Mouse (Mus musculus) megakaryocyte, embryonic 14.5 days (primary cell): ENCODE data around the gene Eftud2. TPM values are rescaled to one million over a fixed set of nuclear protein-coding genes. Genes with fewer than 3 reads are reported as not detected.
A peak's percentile ranks its signal among the peaks of the same experiment; 100 is the strongest.

ENCODE experiments used
- H3K27me3 ChIP-seq: replicated peaks from 2 replicates; pipeline ENCODE3; 2012; ENCODE audit warnings: inconsistent platforms
- H3K36me3 ChIP-seq: replicated peaks from 2 replicates; pipeline ENCODE3; 2012; ENCODE audit warnings: low read length, inconsistent platforms, mixed read lengths
- H3K4me1 ChIP-seq: 2 replicates; pipeline ENCODE4 v1.6.1; 2012; ENCODE audit warnings: inconsistent platforms
- H3K4me3 ChIP-seq: replicated peaks from 2 replicates; pipeline ENCODE3; 2012; ENCODE audit warnings: moderate library complexity, mild to moderate bottlenecking, inconsistent platforms
- H3K9me3 ChIP-seq: 2 replicates; pipeline ENCODE4 v1.6.1; 2012; ENCODE audit warnings: inconsistent platforms
- FLI1 ChIP-seq: IDR thresholded peaks from 2 replicates; pipeline ENCODE4 v1.6.1; 2012; ENCODE audit warnings: low read length, inconsistent platforms, mixed read lengths
- GATA1 ChIP-seq: IDR thresholded peaks from 3 replicates; pipeline ENCODE4 v1.6.1; 2012; ENCODE audit warnings: mixed read lengths, low read length, inconsistent platforms, borderline replicate concordance
- polyA plus RNA-seq: library from polyadenylated mRNA; stranded (reverse); fragments of >175 nt; gene quantifications from 2 replicates; pipeline ENCODE4 v1.2.3, GENCODE M21; 2012; ENCODE audit warnings: low replicate concordance; ENCODE audit not compliant: insufficient read depth

Eftud2 gene
- polyA plus RNA-seq, 1 experiment = 87.1 TPM

GRCm38 (mm10) chr11:102881314-102882198 is 771 bp upstream of the Eftud2 start:
- Histone ChIP-seq H3K4me1 (peaks cover 29% of the 10 kb centered on the region), H3K36me3 (peaks cover 15% of the 10 kb centered on the region), H3K27me3 (peaks cover 38% of the 10 kb centered on the region), H3K4me3 (peak overlapping the region; percentile 92), H3K9me3 (no peaks in the 10 kb centered on the region)
- TF ChIP-seq GATA1 (no peak), FLI1 (no peak)

DNA sequence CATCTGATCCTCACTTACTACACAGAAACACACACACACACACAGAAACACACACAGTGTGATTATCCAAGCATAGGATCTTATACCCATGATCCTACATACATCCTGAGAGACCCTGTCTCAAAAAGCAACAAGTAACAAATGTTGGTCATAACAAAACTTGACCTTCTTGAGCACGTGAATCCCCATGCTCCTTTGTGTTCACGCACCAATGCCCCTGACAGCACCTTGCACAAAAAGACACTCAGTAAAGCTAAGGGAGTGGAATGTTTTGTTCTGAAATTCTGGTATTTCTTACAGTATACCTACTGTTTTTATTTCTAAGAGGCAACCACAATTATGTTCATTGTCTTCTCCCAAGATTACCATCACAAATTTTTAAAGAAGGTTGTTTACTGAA is 1.2 kb downstream of the Eftud2 start:
- no peaks in the 10 kb centered on the region for H3K9me3 ChIP-seq
- peak overlapping the region; percentile 92 for H3K4me3 ChIP-seq
- peaks cover 33% of the 10 kb centered on the region for H3K36me3 ChIP-seq
- TF ChIP-seq FLI1 (no peak), GATA1 (no peak)
- peaks cover 29% of the 10 kb centered on the region for H3K4me1 ChIP-seq
- H3K27me3 ChIP-seq = peaks cover 18% of the 10 kb centered on the region

DNA sequence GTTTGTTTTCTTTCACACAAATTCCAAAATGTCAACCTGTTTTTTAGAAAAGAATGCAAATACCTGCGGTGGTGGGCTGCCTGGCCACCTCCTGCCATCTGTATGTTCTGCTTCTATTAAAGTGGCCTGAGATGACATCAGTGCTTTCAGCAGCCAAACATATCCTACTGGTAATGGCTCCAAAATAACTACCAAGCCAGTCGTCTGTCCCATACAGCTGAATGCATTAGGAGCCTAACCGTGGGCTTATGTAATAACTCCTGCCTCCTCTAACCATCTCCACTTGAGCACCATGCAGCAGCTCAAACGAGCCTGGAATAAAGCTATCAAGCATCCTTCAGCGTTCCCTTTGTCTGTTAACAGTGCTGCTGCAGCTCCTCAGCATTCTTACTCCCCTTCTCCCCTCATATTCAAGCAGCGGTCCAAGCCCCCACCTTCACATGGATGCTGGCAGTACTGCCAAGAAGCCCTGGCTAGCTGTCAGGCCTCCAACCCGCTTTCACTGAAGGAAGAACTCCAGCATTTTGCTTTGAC is 5.9 kb downstream of the Eftud2 start:
- Histone ChIP-seq H3K4me1 (peaks cover 26% of the 10 kb centered on the region), H3K4me3 (no peak overlapping the region), H3K36me3 (peaks cover 68% of the 10 kb centered on the region), H3K27me3 (no peaks in the 10 kb centered on the region), H3K9me3 (no peaks in the 10 kb centered on the region)
- TF ChIP-seq GATA1 = no peak

DNA sequence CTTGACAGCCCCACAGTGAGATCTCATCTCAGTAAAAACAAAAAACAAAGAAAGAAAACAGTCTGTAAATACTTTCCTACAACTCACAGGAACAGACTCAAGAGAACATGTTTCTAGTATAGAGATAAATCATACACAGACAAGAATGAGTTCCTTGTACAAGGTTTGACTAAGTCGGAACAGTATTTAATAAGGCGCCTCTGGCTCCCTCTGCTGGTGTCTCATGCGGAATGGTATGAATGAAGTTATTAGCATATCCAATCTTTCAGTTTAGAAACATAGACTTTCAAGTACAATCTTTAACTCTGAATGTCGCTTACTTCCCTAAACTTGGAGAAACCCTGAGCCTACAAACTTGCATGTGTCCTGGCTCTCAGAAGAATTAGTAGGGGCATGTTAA is 16.5 kb downstream of the Eftud2 start:
- Histone ChIP-seq H3K36me3 (peaks cover 96% of the 10 kb centered on the region), H3K4me1 (peaks cover 3% of the 10 kb centered on the region), H3K27me3 (no peaks in the 10 kb centered on the region), H3K4me3 (no peak overlapping the region), H3K9me3 (no peaks in the 10 kb centered on the region)
- TF ChIP-seq FLI1 (no peak), GATA1 (no peak)

- peaks cover 98% of the 10 kb centered on the region for H3K36me3 ChIP-seq
- no peak for TF ChIP-seq FLI1
- TF ChIP-seq GATA1 = no peak
- no peaks in the 10 kb centered on the region for H3K9me3 ChIP-seq
- no peaks in the 10 kb centered on the region for H3K27me3 ChIP-seq
- no peaks in the 10 kb centered on the region for H3K4me1 ChIP-seq
- no peak overlapping the region for H3K4me3 ChIP-seq
These were observed 20.9 kb downstream of the Eftud2 start for GRCm38 (mm10) chr11:102859933-102860332.

GRCm38 (mm10) chr11:102858951-102859350 is 21.8 kb downstream of the Eftud2 start:
- no peak overlapping the region for H3K4me3 ChIP-seq
- no peaks in the 10 kb centered on the region for H3K27me3 ChIP-seq
- no peaks in the 10 kb centered on the region for H3K9me3 ChIP-seq
- H3K4me1 ChIP-seq = no peaks in the 10 kb centered on the region
- H3K36me3 ChIP-seq = peaks cover 97% of the 10 kb centered on the region
- TF ChIP-seq FLI1 (no peak), GATA1 (no peak)

GRCm38 (mm10) chr11:102855941-102856340 is 24.8 kb downstream of the Eftud2 start:
- peaks cover 97% of the 10 kb centered on the region for H3K36me3 ChIP-seq
- no peaks in the 10 kb centered on the region for H3K9me3 ChIP-seq

GRCm38 (mm10) chr11:102853760-102854159 is 27.0 kb downstream of the Eftud2 start:
- TF ChIP-seq FLI1 (no peak), GATA1 (no peak)
- Histone ChIP-seq H3K27me3 (no peaks in the 10 kb centered on the region), H3K9me3 (no peaks in the 10 kb centered on the region), H3K36me3 (peaks cover 97% of the 10 kb centered on the region), H3K4me1 (no peaks in the 10 kb centered on the region), H3K4me3 (no peak overlapping the region)

More at GRCm38 (mm10) chr11:102855941-102856340, 24.8 kb downstream of the Eftud2 start:
- H3K4me1 ChIP-seq = no peaks in the 10 kb centered on the region
- no peaks in the 10 kb centered on the region for H3K27me3 ChIP-seq
- TF ChIP-seq FLI1 (no peak), GATA1 (no peak)
- no peak overlapping the region for H3K4me3 ChIP-seq

DNA sequence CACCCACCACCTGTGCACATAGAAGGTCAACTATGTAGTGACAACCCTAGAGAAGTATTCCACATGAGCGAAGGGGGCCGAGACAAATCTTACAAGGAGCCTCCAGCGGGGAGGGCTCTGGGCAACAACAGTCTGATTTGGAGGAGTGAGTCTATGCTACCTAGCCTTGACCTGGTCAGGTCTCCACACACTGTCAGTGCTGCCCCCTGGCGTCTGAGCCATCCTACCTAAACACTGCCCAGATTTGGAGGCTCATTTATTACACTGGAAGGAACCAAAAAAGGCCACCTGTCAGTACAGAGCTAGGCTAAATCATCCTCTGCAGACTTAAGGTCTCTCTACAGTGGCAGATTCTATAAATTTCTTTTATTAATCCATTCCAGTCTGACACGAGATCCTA is 28.9 kb downstream of the Eftud2 start:
- Histone ChIP-seq H3K4me1 (no peaks in the 10 kb centered on the region), H3K9me3 (no peaks in the 10 kb centered on the region), H3K36me3 (peaks cover 98% of the 10 kb centered on the region), H3K4me3 (no peak overlapping the region), H3K27me3 (no peaks in the 10 kb centered on the region)
- no peak for TF ChIP-seq FLI1

GRCm38 (mm10) chr11:102845926-102846325 is 34.9 kb downstream of the Eftud2 start:
- Histone ChIP-seq H3K4me3 (no peak overlapping the region), H3K27me3 (no peaks in the 10 kb centered on the region), H3K4me1 (no peaks in the 10 kb centered on the region), H3K9me3 (no peaks in the 10 kb centered on the region), H3K36me3 (peaks cover 99% of the 10 kb centered on the region)
- TF ChIP-seq FLI1 (no peak), GATA1 (no peak)
